Mouse (Mus musculus) kidney, postnatal 0 days (tissue): Measurements from ENCODE around the gene Tmem123. TPM values are rescaled to one million over a fixed set of nuclear protein-coding genes. Genes with fewer than 3 reads are reported as not detected.

Experiments
- ATAC-seq: fragments of 200-750 bp; cut with Nextera tagmentation; replicated peaks from 2 replicates; pipeline ENCODE4 v1.8.0; 2017; ENCODE audit warnings: low read depth, moderate number of reproducible peaks, moderate TSS enrichment, moderate library complexity; ENCODE audit not compliant: low FRiP score
- DNase-seq: peaks from one replicate; pipeline ENCODE4 v3.0.0-alpha.2; 2016; ENCODE audit warnings: low spot score
- H3K27ac ChIP-seq: fragments of 300-500 bp; sonication (generic); 2 replicates; pipeline ENCODE4 v1.5.1; 2014; ENCODE audit warnings: mild to moderate bottlenecking
- H3K27me3 ChIP-seq: fragments of 300-500 bp; sonication (generic); 2 replicates; pipeline ENCODE4 v1.6.1; 2014; ENCODE audit warnings: low read length, mixed read lengths; ENCODE audit not compliant: insufficient read depth
- H3K36me3 ChIP-seq: fragments of 300-500 bp; sonication (generic); 2 replicates; pipeline ENCODE4 v1.6.1; 2014; ENCODE audit warnings: low read length, mixed read lengths; ENCODE audit not compliant: insufficient read depth
- H3K4me1 ChIP-seq: fragments of 300-500 bp; sonication (generic); replicated peaks from 2 replicates; pipeline ENCODE4 v1.6.1; 2014; ENCODE audit warnings: antibody characterized with exemption, low read length, mixed read lengths; ENCODE audit not compliant: insufficient read depth
- H3K4me2 ChIP-seq: fragments of 300-500 bp; sonication (generic); 2 replicates; pipeline ENCODE4 v1.6.1; 2014; ENCODE audit warnings: mild to moderate bottlenecking, low read length, moderate library complexity, mixed read lengths
- H3K4me3 ChIP-seq: fragments of 300-500 bp; sonication (generic); replicated peaks from 2 replicates; pipeline ENCODE4 v1.5.1; 2014; ENCODE audit warnings: low read depth, low read length
- H3K9ac ChIP-seq: fragments of 300-500 bp; sonication (generic); 2 replicates; pipeline ENCODE4 v1.6.1; 2014; ENCODE audit warnings: low read depth, low read length
- H3K9me3 ChIP-seq: fragments of 300-500 bp; sonication (generic); replicated peaks from 2 replicates; pipeline ENCODE4 v1.6.1; 2016; ENCODE audit warnings: low read length, inconsistent platforms, mixed read lengths
- CTCF ChIP-seq: IDR thresholded peaks from 2 replicates; pipeline ENCODE4 v1.5.1; 2016; ENCODE audit warnings: antibody characterized with exemption, low read depth, mild to moderate bottlenecking, moderate library complexity
- WGBS: fragments of 180-500 bp; shearing (Covaris S2); extraction: QIAGEN DNeasy Blood & Tissue Kit; methylation state at CpG from one replicate; pipeline ENCODE4 v1.1.7; 2014; 5-methylcytosine and 5-hydroxymethylcytosine counted together
- polyA plus RNA-seq: library from polyadenylated mRNA; unstranded; fragments of >200 nt; fragmentation: Nextera tagmentation; extraction: Ambion mirVana; gene quantifications from 2 replicates; pipeline ENCODE4 v1.2.1, GENCODE M21; 2015

Gene Tmem123
- polyA plus RNA-seq, 1 experiment from 2014 or later, result 101 TPM

DNA sequence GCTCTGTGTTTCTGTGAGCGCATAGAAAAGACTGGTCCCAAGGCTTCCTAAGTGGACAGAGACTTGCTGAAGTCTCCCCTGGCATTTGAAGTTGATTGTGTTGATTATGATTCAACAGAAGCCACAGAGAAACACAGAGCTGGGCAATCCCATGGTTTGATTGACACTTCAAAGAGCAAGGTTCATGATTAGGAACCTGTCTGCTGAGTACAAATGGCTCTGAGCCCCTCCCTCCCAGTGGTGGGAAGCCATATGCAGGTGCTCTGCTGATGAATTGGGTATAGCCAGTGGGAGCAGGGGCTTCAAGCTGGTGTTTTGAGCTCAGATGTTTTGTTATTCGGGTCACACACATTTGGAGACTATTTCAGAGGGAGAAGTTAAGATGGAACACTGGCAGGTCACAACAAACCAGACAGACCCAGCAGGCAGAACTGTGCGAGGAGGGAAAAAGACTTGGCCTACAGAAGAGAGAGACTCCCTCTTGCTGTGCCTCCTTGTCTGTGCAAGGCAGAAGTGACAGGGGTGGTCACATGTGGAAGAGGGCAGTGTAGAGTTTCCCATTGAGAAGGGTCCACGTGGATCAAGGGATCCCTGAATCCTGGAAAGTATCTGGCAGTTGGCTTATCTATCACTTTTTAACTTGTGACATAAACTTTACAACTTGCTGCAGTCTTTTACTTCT, 9.1 kb downstream of the Tmem123 start:
- H3K27ac ChIP-seq, result no peak overlapping the region
- no peaks in the 10 kb centered on the region for H3K4me1 ChIP-seq
- TF ChIP-seq CTCF, result no peak
- H3K4me2 ChIP-seq, result no peak overlapping the region
- H3K9me3 ChIP-seq, result no peaks in the 10 kb centered on the region
- ATAC-seq, result no peak
- no peaks in the 10 kb centered on the region for H3K27me3 ChIP-seq
- no peak overlapping the region for H3K9ac ChIP-seq
- no peak for DNase-seq
- no peak overlapping the region for H3K4me3 ChIP-seq
- 76% methylated on average over 4 of the region's 4 CpGs for WGBS
- no peaks in the 10 kb centered on the region for H3K36me3 ChIP-seq

DNA sequence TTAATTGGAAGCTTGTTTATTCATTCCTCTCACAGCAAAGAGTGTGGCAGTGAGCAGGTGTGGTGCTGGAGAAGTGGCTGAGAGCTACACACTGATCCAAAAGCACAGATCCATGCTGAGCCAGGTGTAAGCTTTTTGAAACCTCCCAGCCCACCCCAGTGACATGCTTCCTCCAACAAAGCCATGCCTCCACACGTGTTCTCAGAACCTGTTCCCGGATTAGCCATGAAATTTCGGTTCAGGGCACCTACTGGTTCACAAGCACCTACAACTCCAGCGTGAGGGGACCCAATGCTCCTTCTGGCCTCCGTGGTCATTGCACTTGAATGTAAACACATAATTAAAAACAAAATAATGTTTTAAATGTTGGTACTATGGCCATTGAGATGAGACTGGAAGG, 9.8 kb downstream of the Tmem123 start:
- Histone ChIP-seq H3K27me3 (no peaks in the 10 kb centered on the region), H3K4me1 (no peaks in the 10 kb centered on the region), H3K9ac (no peak overlapping the region), H3K27ac (no peak overlapping the region), H3K36me3 (no peaks in the 10 kb centered on the region), H3K4me3 (no peak overlapping the region), H3K9me3 (no peaks in the 10 kb centered on the region), H3K4me2 (no peak overlapping the region)
- ATAC-seq (no peak), DNase-seq (no peak)
- TF ChIP-seq CTCF, result no peak
- WGBS, result 94% methylated on average over 5 of the region's 5 CpGs

DNA sequence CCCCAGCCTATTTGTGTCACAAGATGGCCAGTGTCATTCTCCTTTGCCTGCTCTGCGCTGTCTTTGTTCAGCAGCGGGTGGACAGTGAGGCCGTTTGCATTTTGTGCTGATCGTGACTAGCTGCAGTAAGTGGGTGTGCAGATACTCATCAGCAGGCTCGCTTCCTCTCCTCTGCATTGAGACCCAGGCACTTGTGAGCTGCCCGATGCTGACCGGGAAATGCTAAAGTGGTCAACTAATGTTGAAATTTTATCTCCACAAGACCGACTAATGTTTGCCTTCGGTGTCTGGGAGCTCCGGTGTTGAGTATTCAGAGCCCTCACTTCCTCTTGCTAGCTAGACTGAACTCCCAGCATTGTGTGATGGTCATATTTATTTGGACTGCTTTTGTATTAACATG, 10.7 kb downstream of the Tmem123 start:
- DNase-seq (no peak), ATAC-seq (no peak)
- H3K27me3 ChIP-seq, result no peaks in the 10 kb centered on the region
- no peak overlapping the region for H3K27ac ChIP-seq
- no peak overlapping the region for H3K9ac ChIP-seq
- no peak for TF ChIP-seq CTCF
- H3K9me3 ChIP-seq, result no peaks in the 10 kb centered on the region
- no peak overlapping the region for H3K4me3 ChIP-seq
- 82% methylated on average over 10 of the region's 10 CpGs for WGBS
- H3K36me3 ChIP-seq, result 0 out of 2 replicates have a peak, but pooled peaks cover 4% of the 10 kb centered on the region
- no peak overlapping the region for H3K4me2 ChIP-seq
- H3K4me1 ChIP-seq, result no peaks in the 10 kb centered on the region

DNA sequence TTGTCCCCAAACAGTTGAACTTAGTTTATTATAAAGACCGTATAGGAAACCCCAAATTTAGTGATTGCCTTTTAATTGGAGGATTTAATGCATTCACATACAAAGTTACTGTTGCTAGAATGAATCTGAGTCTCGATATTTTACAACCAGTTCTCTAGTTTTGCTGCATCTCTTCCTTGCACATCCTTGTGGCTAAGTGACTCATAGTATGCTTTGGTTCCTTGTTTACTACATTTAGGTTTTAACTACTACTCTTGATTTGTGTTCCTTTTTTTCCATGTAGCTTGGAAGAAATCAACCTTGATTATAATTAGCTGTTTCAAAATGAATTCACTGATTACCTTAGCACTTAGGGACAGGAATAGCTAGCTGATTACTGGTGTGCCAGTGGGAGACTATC, 11.2 kb downstream of the Tmem123 start:
- Histone ChIP-seq H3K9ac (no peak overlapping the region), H3K36me3 (0 out of 2 replicates have a peak, but pooled peaks cover 4% of the 10 kb centered on the region), H3K4me3 (no peak overlapping the region), H3K4me2 (no peak overlapping the region), H3K27ac (no peak overlapping the region), H3K9me3 (no peaks in the 10 kb centered on the region), H3K4me1 (no peaks in the 10 kb centered on the region), H3K27me3 (no peaks in the 10 kb centered on the region)
- TF ChIP-seq CTCF, result no peak
- WGBS, result 94% methylated on average over 2 of the region's 2 CpGs
- no peak for DNase-seq
- no peak for ATAC-seq

DNA sequence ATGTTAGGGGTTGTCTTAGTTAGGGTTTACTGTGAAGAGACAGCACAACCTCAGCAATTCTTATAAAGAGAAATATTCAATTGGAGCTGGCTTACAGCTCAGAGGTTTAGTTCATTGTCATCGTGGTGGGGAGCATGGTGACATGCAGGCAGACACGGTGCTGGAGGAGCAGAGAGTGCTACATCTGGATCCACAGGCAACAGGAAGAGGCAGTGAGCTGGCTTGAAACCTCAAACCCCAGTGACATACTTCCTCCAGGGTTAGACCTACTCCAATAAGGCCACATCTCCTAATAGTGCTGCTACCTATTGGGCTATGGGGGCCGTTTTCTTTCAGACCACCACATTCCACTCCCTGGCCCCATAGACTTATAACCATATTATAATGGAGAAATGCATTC, 12.1 kb downstream of the Tmem123 start:
- Histone ChIP-seq H3K9me3 (no peaks in the 10 kb centered on the region), H3K9ac (no peak overlapping the region), H3K4me1 (no peaks in the 10 kb centered on the region), H3K27ac (no peak overlapping the region), H3K4me2 (no peak overlapping the region), H3K4me3 (no peak overlapping the region), H3K27me3 (no peaks in the 10 kb centered on the region), H3K36me3 (0 out of 2 replicates have a peak, but pooled peaks cover 4% of the 10 kb centered on the region)
- 84% methylated on average over 3 of the region's 3 CpGs for WGBS
- DNase-seq (no peak), ATAC-seq (no peak)
- TF ChIP-seq CTCF, result no peak

DNA sequence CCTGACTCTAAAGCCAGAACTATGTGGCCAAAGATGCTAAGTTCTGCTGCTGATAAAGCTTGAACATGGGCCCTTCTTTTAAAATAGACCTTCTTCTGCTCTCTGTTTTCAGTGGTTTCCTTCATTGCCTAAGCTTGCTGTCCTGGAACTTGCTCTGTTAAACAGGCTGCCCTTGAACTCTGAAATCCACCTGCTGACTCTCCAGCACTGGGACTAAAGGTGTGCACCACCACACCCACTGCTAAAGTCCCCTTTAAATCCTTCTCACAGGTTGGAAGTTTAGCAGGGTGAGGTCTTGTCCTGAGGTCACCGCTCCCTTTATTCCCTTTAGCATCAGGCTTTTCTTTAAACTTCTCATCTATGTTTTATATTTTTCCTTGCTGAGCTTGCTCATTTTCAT, 13.1 kb downstream of the Tmem123 start:
- no peak for DNase-seq
- Histone ChIP-seq H3K9ac (no peak overlapping the region), H3K4me2 (no peak overlapping the region), H3K9me3 (no peaks in the 10 kb centered on the region), H3K27ac (no peak overlapping the region), H3K4me1 (no peaks in the 10 kb centered on the region), H3K36me3 (peaks cover 4% of the 10 kb centered on the region; the same call in 1 of the 2 replicates), H3K27me3 (no peaks in the 10 kb centered on the region), H3K4me3 (no peak overlapping the region)
- ATAC-seq, result no peak
- TF ChIP-seq CTCF, result no peak
- 100% methylated on average over 1 of the region's 1 CpGs for WGBS

DNA sequence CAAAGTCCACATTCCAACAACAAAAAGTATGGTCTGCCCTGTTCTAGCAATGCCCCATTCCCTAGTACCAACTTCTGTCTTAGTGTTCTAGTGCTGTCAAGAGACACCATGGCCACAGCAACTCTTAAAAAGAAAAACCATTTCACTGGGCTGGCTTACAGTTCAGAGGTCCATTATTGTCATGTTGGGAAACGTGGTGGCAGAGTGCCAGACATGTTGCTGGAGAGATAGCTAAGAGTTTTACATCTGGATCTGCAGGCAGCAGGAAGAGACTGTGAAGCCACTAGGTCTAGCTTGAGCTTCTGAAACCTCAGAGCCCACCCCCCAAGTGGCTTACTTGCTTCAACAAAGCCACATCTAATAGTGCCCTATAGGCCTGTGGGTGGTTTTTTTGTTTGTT, 13.8 kb downstream of the Tmem123 start:
- 77% methylated on average over 1 of the region's 1 CpGs for WGBS

More for the DNA sequence above, 13.8 kb downstream of the Tmem123 start:
- H3K4me3 ChIP-seq, result no peak overlapping the region
- DNase-seq (no peak), ATAC-seq (no peak)
- no peak overlapping the region for H3K27ac ChIP-seq
- H3K4me1 ChIP-seq, result no peaks in the 10 kb centered on the region
- peaks cover 4% of the 10 kb centered on the region; the same call in 1 of the 2 replicates for H3K36me3 ChIP-seq
- TF ChIP-seq CTCF, result no peak
- no peak overlapping the region for H3K9ac ChIP-seq
- H3K9me3 ChIP-seq, result no peaks in the 10 kb centered on the region
- no peaks in the 10 kb centered on the region for H3K27me3 ChIP-seq
- H3K4me2 ChIP-seq, result no peak overlapping the region
